Mouse (Mus musculus): Measurements from ENCODE around the gene Prss44. TPM values are rescaled to one million over a fixed set of nuclear protein-coding genes. Genes with fewer than 3 reads are reported as not detected.
A peak's percentile ranks its signal among the peaks of the same experiment; 100 is the strongest.
"Not testable (repeated sequence)": the region's sequence is repeated elsewhere in the genome, so short reads cannot be mapped to it uniquely, and the experiment has no call there.

The Prss44 gene
- total and polyA plus RNA-seq, 3 experiments, result 0.17 TPM; not detected in 2

GRCm38 (mm10) chr9:110800834-110801479 is 12.8 kb upstream of the Prss44 start (continued):
- TF ChIP-seq ETS1 (conservative IDR thresholded peaks at IDR 0.05; ENCODE audit: low read depth, low read length) (peak; percentile 78), ZMIZ1 (IDR thresholded peaks at IDR 0.05; ENCODE audit: low read depth, low read length) (peak; percentile 57; the same call in 1 of the 2 replicates), ZC3H11A (IDR thresholded peaks at IDR 0.05; ENCODE audit: low read depth, low read length) (no peak), NELFE (IDR thresholded peaks at IDR 0.05; ENCODE audit: low read depth, low read length) (peak; percentile 52), NRF1 (IDR thresholded peaks at IDR 0.05; ENCODE audit: low read depth, low read length) (peak; percentile 37; the same call in 1 of the 2 replicates), MEF2A (IDR thresholded peaks at IDR 0.05; ENCODE audit: borderline replicate concordance, low read depth, low read length) (peak; percentile 85)

- H3K4me1 ChIP-seq (ENCODE audit: control insufficient read depth in 1 of 2, insufficient read depth in 2 of 2), result peaks cover 19 to 54% of the 10 kb centered on the region in 2 experiments
- dilution Hi-C loops (cut with MboI; ENCODE audit: extremely low pct_ligation_motif_present, extremely low pct_unique_long_range_greater_than_20kb, low sequenced_read_pairs), result no loop called here
- no peak overlapping the region for H3K27ac ChIP-seq (ENCODE audit: insufficient read depth, low read depth)
- in situ Hi-C loops (cut with MboI; ENCODE audit: low pct_ligation_motif_present, low pct_unique_long_range_greater_than_20kb, low sequenced_read_pairs), result no loop called here
- peak overlapping the region; percentile 39; the same call in 1 of the 2 replicates for H3K9ac ChIP-seq (ENCODE audit: insufficient read depth, low read depth)
- no peak overlapping the region for H3K4me3 ChIP-seq (replicated peaks in 1 of 3; ENCODE audit: low read depth in 2 of 3, low read length in 2 of 3, poor library complexity in 1 of 3)
- H3K79me2 ChIP-seq (replicated peaks; ENCODE audit: control insufficient read depth, extremely low read depth, insufficient read depth, poor library complexity, severe bottlenecking), result no peaks in the 10 kb centered on the region
- no peaks in the 10 kb centered on the region for H3K27me3 ChIP-seq (replicated peaks)
- H3K9me3 ChIP-seq (replicated peaks; ENCODE audit: low read length), result no peaks in the 10 kb centered on the region
- H3K4me2 ChIP-seq (ENCODE audit: insufficient read depth, low read depth, poor library complexity, severe bottlenecking), result peak overlapping the region; percentile 37; the same call in 1 of the 2 replicates
- TF ChIP-seq CTCF (conservative IDR thresholded peaks at IDR 0.05 in 1 of 2, IDR thresholded peaks at IDR 0.05 in 1 of 2; ENCODE audit: low read depth in 2 of 2, low read length in 2 of 2) (no peak), E2F4 (IDR thresholded peaks at IDR 0.05; ENCODE audit: insufficient replicate concordance, low read depth, low read length) (no peak), JUND (conservative IDR thresholded peaks at IDR 0.05; ENCODE audit: low read depth, low read length) (no peak), PAX5 (IDR thresholded peaks at IDR 0.05; ENCODE audit: low read length) (no peak), BHLHE40 (IDR thresholded peaks at IDR 0.05; ENCODE audit: low read depth, low read length) (no peak), USF2 (conservative IDR thresholded peaks at IDR 0.05; ENCODE audit: low read depth, low read length) (no peak), ELF1 (IDR thresholded peaks at IDR 0.05; ENCODE audit: low read depth, low read length) (no peak), KAT2A (IDR thresholded peaks at IDR 0.05; ENCODE audit: insufficient replicate concordance, low read length) (no peak), NELFE (IDR thresholded peaks at IDR 0.05; ENCODE audit: low read depth, low read length) (no peak)
- peaks cover 0 to 2% of the 10 kb centered on the region in 2 experiments for H3K36me3 ChIP-seq (replicated peaks in 1 of 2; ENCODE audit: control insufficient read depth in 1 of 2, insufficient read depth in 1 of 2, low read length in 1 of 2)
- DNase-seq (ENCODE audit: extremely low read depth), result peak; percentile 39
These were observed 10.5 kb upstream of the Prss44 start for GRCm38 (mm10) chr9:110803294-110803693.

DNA sequence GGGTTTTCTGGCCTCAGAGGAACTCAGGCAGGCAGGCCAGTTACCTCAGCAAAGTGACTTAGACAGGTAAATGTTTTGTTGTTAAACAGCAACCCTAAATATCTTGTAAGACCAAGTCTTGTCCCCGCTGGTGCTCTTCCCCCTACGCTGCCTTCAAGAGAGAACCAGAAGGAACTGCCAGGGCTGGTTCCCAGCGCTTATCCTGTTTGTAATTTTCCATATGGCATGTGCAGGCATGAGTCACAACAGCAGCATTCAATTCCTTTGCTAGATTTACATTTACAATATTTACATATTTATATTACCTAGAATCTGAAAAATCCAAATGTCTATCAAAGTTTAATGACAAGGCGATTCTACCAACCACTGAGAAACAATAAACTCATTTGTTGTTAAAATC is 3.7 kb upstream of the Prss44 start:
- in situ Hi-C loops (cut with MboI; ENCODE audit: low pct_ligation_motif_present, low pct_unique_long_range_greater_than_20kb, low sequenced_read_pairs), result no loop called here
- peaks cover 0 to 2% of the 10 kb centered on the region in 2 experiments for H3K36me3 ChIP-seq (replicated peaks in 1 of 2; ENCODE audit: control insufficient read depth in 1 of 2, insufficient read depth in 1 of 2, low read length in 1 of 2)
- no peaks in the 10 kb centered on the region for H3K79me2 ChIP-seq (replicated peaks; ENCODE audit: control insufficient read depth, extremely low read depth, insufficient read depth, poor library complexity, severe bottlenecking)
- no peak overlapping the region for H3K27ac ChIP-seq (ENCODE audit: insufficient read depth, low read depth)
- no peak overlapping the region for H3K4me2 ChIP-seq (ENCODE audit: insufficient read depth, low read depth, poor library complexity, severe bottlenecking)
- no peaks in the 10 kb centered on the region for H3K27me3 ChIP-seq (replicated peaks)
- no peak overlapping the region for H3K9ac ChIP-seq (ENCODE audit: insufficient read depth, low read depth)
- no peak for DNase-seq (ENCODE audit: extremely low read depth)
- H3K4me1 ChIP-seq (ENCODE audit: control insufficient read depth in 1 of 2, insufficient read depth in 2 of 2), result peaks cover 0 to 3% of the 10 kb centered on the region in 2 experiments; a peak in 2 of 4 replicates
- H3K9me3 ChIP-seq (replicated peaks; ENCODE audit: low read length), result no peaks in the 10 kb centered on the region
- TF ChIP-seq ZMIZ1 (IDR thresholded peaks at IDR 0.05; ENCODE audit: low read depth, low read length), result no peak
- TF ChIP-seq JUN (IDR thresholded peaks at IDR 0.05; ENCODE audit: insufficient read depth, low read depth, low read length), result no peak
- no peak for TF ChIP-seq POLR2AphosphoS2 (IDR thresholded peaks at IDR 0.05; ENCODE audit: low read depth, low read length)
- TF ChIP-seq CTCF (conservative IDR thresholded peaks at IDR 0.05 in 1 of 2, IDR thresholded peaks at IDR 0.05 in 1 of 2; ENCODE audit: low read depth in 2 of 2, low read length in 2 of 2), result no peak
- TF ChIP-seq UBTF (IDR thresholded peaks at IDR 0.05; ENCODE audit: low read depth, low read length), result no peak
- no peak for TF ChIP-seq ZKSCAN1 (IDR thresholded peaks at IDR 0.05; ENCODE audit: borderline replicate concordance, low read depth, low read length)
- no peak for TF ChIP-seq BHLHE40 (IDR thresholded peaks at IDR 0.05; ENCODE audit: low read depth, low read length)
- no peak for TF ChIP-seq NELFE (IDR thresholded peaks at IDR 0.05; ENCODE audit: low read depth, low read length)
- no peak for TF ChIP-seq GABPA (IDR thresholded peaks at IDR 0.05; ENCODE audit: insufficient replicate concordance, low read depth, low read length)
- dilution Hi-C loops (cut with MboI; ENCODE audit: extremely low pct_ligation_motif_present, extremely low pct_unique_long_range_greater_than_20kb, low sequenced_read_pairs), result no loop called here
- no peak overlapping the region for H3K4me3 ChIP-seq (replicated peaks in 1 of 3; ENCODE audit: low read depth in 2 of 3, low read length in 2 of 3, poor library complexity in 1 of 3)

DNA sequence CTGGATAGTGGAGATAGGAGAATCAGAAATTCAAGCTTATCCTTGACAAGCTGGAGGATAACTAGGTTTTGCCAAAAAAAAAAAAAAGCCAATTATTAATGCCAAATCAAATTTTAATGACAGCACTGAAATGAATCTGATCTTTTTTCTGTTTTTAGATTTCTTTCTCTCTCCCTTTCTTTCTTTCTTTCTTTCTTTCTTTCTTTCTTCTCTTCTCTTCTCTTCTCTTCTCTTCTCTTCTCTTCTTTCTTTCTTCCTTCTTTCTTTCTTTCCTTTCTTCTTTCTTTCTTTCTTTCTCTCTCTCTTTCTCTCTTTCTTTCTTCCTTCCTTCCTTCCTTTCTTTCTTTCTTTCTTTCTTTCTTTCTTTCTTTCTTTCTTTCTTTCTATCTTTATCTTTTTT is 6.8 kb downstream of the Prss44 start:
- H3K27me3 ChIP-seq (replicated peaks), result peaks cover 14% of the 10 kb centered on the region
- H3K4me1 ChIP-seq (ENCODE audit: control insufficient read depth in 1 of 2, insufficient read depth in 2 of 2); H3K27ac ChIP-seq (ENCODE audit: insufficient read depth, low read depth); DNase-seq (ENCODE audit: extremely low read depth); H3K9ac ChIP-seq (ENCODE audit: insufficient read depth, low read depth); H3K36me3 ChIP-seq (replicated peaks in 1 of 2; ENCODE audit: control insufficient read depth in 1 of 2, insufficient read depth in 1 of 2, low read length in 1 of 2); H3K9me3 ChIP-seq (replicated peaks; ENCODE audit: low read length); H3K4me3 ChIP-seq (replicated peaks in 1 of 3; ENCODE audit: low read depth in 2 of 3, low read length in 2 of 3, poor library complexity in 1 of 3); H3K4me2 ChIP-seq (ENCODE audit: insufficient read depth, low read depth, poor library complexity, severe bottlenecking); in situ Hi-C loops (cut with MboI; ENCODE audit: low pct_ligation_motif_present, low pct_unique_long_range_greater_than_20kb, low sequenced_read_pairs); H3K79me2 ChIP-seq (replicated peaks; ENCODE audit: control insufficient read depth, extremely low read depth, insufficient read depth, poor library complexity, severe bottlenecking); dilution Hi-C loops (cut with MboI; ENCODE audit: extremely low pct_ligation_motif_present, extremely low pct_unique_long_range_greater_than_20kb, low sequenced_read_pairs): not testable (repeated sequence)
